Mouse (Mus musculus) stomach, postnatal 0 days (tissue): ENCODE measurements around the gene Serinc2.

Source experiments
- CTCF ChIP-seq: IDR thresholded peaks from 2 replicates; pipeline ENCODE4 v1.5.1; 2016; ENCODE audit warnings: antibody characterized with exemption, low read depth, mild to moderate bottlenecking, moderate library complexity
- EP300 ChIP-seq: optimal IDR thresholded peaks from 2 replicates; pipeline ENCODE3; 2016; ENCODE audit warnings: antibody characterized with exemption

DNA sequence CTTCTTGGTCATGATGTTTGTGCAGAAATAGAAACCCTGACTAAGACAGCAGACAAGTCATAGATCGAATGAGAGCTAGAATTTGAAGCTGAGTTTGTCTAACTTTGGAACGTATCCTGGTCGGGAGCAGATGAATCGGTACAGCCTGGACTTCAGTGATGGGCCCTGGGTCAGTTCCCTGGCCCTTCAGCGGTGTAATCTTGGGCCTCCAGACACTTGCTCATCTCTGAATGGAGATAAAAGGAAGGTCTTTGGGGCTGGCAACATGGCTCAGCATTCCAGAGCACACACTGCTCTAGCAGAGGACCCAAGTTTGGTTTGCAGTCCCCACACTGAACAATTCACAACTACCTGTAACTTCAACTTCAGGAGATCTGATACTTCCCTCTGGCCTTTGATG is 36.0 kb downstream of the Serinc2 start:
- TF ChIP-seq CTCF (no peak), EP300 (no peak)
